Mouse (Mus musculus) lung, embryonic 16.5 days (tissue): ENCODE data around the gene Bnc1. TPM values are rescaled to one million over a fixed set of nuclear protein-coding genes. Genes with fewer than 3 reads are reported as not detected.
A peak's percentile ranks its signal among the peaks of the same experiment; 100 is the strongest.

Experiments
- ATAC-seq: fragments of 200-750 bp; cut with Nextera tagmentation; 2 replicates; pipeline ENCODE4 v1.8.0; 2017; ENCODE audit warnings: low read depth, mild to moderate bottlenecking, moderate library complexity
- H3K27ac ChIP-seq: fragments of 300-500 bp; sonication (generic); 2 replicates; pipeline ENCODE4 v1.5.1; 2014; ENCODE audit warnings: mild to moderate bottlenecking, control low read depth, low read length
- H3K27me3 ChIP-seq: fragments of 300-500 bp; sonication (generic); 2 replicates; pipeline ENCODE4 v1.6.1; 2014; ENCODE audit warnings: low read depth, low read length, mixed read lengths; ENCODE audit not compliant: control insufficient read depth, insufficient read depth
- H3K36me3 ChIP-seq: fragments of 300-500 bp; sonication (generic); 2 replicates; pipeline ENCODE4 v1.6.1; 2014; ENCODE audit warnings: low read length; ENCODE audit not compliant: control insufficient read depth, insufficient read depth
- H3K4me1 ChIP-seq: fragments of 300-500 bp; sonication (generic); replicated peaks from 2 replicates; pipeline ENCODE4 v1.6.1; 2014; ENCODE audit warnings: low read length, mixed read lengths; ENCODE audit not compliant: control insufficient read depth, insufficient read depth
- H3K4me2 ChIP-seq: fragments of 300-500 bp; sonication (generic); 2 replicates; pipeline ENCODE4 v1.6.1; 2014; ENCODE audit warnings: low read depth, low read length, control low read depth
- H3K4me3 ChIP-seq: fragments of 300-500 bp; sonication (generic); 2 replicates; pipeline ENCODE4 v1.5.1; 2014; ENCODE audit warnings: mild to moderate bottlenecking, low read length, control low read depth
- H3K9ac ChIP-seq: fragments of 300-500 bp; sonication (generic); 2 replicates; pipeline ENCODE4 v1.6.1; 2014; ENCODE audit warnings: low read length, control low read depth
- H3K9me3 ChIP-seq: fragments of 300-500 bp; sonication (generic); 2 replicates; pipeline ENCODE4 v1.6.1; 2016; ENCODE audit warnings: low read length; ENCODE audit not compliant: control insufficient read depth
- WGBS: fragments of 180-500 bp; shearing (Covaris S2); extraction: QIAGEN DNeasy Blood & Tissue Kit; methylation state at CpG from one replicate; pipeline ENCODE4 v1.1.7; 2014; 5-methylcytosine and 5-hydroxymethylcytosine counted together
- polyA plus RNA-seq: library from polyadenylated mRNA; unstranded; fragments of >200 nt; fragmentation: Nextera tagmentation; extraction: Ambion mirVana; gene quantifications from 2 replicates; pipeline ENCODE4 v1.2.1, GENCODE M21; 2015

Bnc1 gene
- polyA plus RNA-seq, 1 experiment from 2014 or later, result 1.1 TPM

- Histone ChIP-seq H3K27me3 (no peaks in the 10 kb centered on the region), H3K27ac (no peak overlapping the region), H3K9me3 (no peaks in the 10 kb centered on the region), H3K4me2 (no peak overlapping the region), H3K36me3 (no peaks in the 10 kb centered on the region), H3K4me3 (no peak overlapping the region), H3K9ac (no peak overlapping the region), H3K4me1 (no peaks in the 10 kb centered on the region)
- ATAC-seq, result no peak
Measured at GRCm38 (mm10) chr7:81954208-81954846, 37.8 kb downstream of the Bnc1 start.

DNA sequence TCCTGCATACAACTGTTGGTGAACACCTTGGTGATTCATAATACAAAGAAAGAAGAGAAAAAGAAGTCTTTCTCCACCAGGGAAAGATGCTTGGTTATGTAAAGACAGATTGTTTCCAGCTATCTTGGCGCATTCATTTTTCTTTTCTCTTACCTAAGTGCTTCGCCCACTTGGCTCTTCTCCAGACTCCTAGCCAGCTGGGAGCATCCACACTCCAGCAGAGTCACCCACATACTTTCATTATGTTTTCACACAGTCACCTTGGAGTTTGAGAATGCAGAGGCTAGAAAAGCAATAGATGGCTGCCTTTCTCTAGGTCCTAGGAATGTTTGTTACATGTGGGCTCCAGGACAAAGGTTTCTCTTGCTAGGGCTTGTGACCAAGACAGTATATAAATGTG lies 41.6 kb downstream of the Bnc1 start:
- Histone ChIP-seq H3K4me3 (no peak overlapping the region), H3K9me3 (no peaks in the 10 kb centered on the region), H3K4me2 (no peak overlapping the region), H3K36me3 (no peaks in the 10 kb centered on the region), H3K4me1 (no peaks in the 10 kb centered on the region), H3K27ac (no peak overlapping the region), H3K27me3 (no peaks in the 10 kb centered on the region), H3K9ac (no peak overlapping the region)
- ATAC-seq, result no peak
- WGBS, result 69% methylated on average over 2 of the region's 2 CpGs

- Histone ChIP-seq H3K27me3 (no peaks in the 10 kb centered on the region), H3K4me3 (no peak overlapping the region), H3K27ac (no peak overlapping the region), H3K9ac (no peak overlapping the region), H3K9me3 (no peaks in the 10 kb centered on the region), H3K36me3 (no peaks in the 10 kb centered on the region), H3K4me2 (no peak overlapping the region), H3K4me1 (no peaks in the 10 kb centered on the region)
- WGBS, result 27% methylated on average over 4 of the region's 4 CpGs
- no peak for ATAC-seq
Measured at GRCm38 (mm10) chr7:81945398-81945797, 46.7 kb downstream of the Bnc1 start.

DNA sequence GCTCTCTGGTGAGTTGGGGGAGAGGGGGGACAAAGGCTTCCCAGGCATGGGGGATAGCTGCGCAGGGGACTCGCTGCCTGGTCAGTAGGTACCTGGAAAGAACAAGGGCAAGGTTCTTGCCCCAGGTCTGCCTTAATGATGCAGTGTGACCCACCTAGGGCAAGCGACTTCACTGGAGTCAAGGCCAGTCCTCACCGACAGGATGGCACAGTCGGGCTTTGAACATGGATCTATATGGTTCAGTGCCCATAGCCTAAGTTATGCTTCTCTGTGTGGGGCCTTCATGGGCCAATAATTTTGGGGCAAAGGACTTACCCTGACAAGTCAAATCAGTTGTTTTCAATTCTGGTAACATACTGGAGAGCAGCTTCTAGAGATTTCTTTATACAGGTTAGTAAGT lies 57.3 kb downstream of the Bnc1 start:
- peak overlapping the region; percentile 80 for H3K9ac ChIP-seq
- peak overlapping the region; percentile 77 for H3K4me3 ChIP-seq
- no peaks in the 10 kb centered on the region for H3K9me3 ChIP-seq
- ATAC-seq, result no peak
- H3K4me1 ChIP-seq, result no peaks in the 10 kb centered on the region; the same call in 1 of the 2 replicates
- no peak overlapping the region for H3K27ac ChIP-seq
- H3K36me3 ChIP-seq, result no peaks in the 10 kb centered on the region
- 12% methylated on average over 5 of the region's 5 CpGs for WGBS
- H3K4me2 ChIP-seq, result peak overlapping the region; percentile 87
- H3K27me3 ChIP-seq, result peaks cover 32% of the 10 kb centered on the region

- H3K4me3 ChIP-seq, result peak within 1 kb of the TSS; percentile 77
- WGBS, result under 1% methylated on average over 37 of the region's 63 CpGs
- no peaks in the 10 kb centered on the region for H3K9me3 ChIP-seq
- H3K27me3 ChIP-seq, result peaks cover 32% of the 10 kb centered on the region
- H3K9ac ChIP-seq, result peak within 1 kb of the TSS; percentile 80
- H3K4me2 ChIP-seq, result peak within 1 kb of the TSS; percentile 87
- peak within 1 kb of the TSS; percentile 50 for H3K27ac ChIP-seq
- ATAC-seq, result peak; percentile 89
- H3K4me1 ChIP-seq, result no peaks in the 10 kb centered on the region; the same call in 1 of the 2 replicates
- H3K36me3 ChIP-seq, result no peaks in the 10 kb centered on the region
Measured at GRCm38 (mm10) chr7:81934267-81934745, 57.8 kb downstream of the Bnc1 start, which contains the start of gene Hdgfl3. Gene Hdgfl3 (minus strand): TSS chr7:81934473.

GRCm38 (mm10) chr7:81933601-81934266 lies 58.4 kb downstream of the Bnc1 start:
- peaks cover 32% of the 10 kb centered on the region for H3K27me3 ChIP-seq
- H3K9me3 ChIP-seq, result no peaks in the 10 kb centered on the region
- no peaks in the 10 kb centered on the region; the same call in 1 of the 2 replicates for H3K4me1 ChIP-seq
- H3K4me3 ChIP-seq, result peak overlapping the region; percentile 77
- peak overlapping the region; percentile 50 for H3K27ac ChIP-seq
- peak overlapping the region; percentile 80 for H3K9ac ChIP-seq
- ATAC-seq, result peak; percentile 83
- H3K4me2 ChIP-seq, result peak overlapping the region; percentile 87
- no peaks in the 10 kb centered on the region for H3K36me3 ChIP-seq
- under 1% methylated on average over 91 of the region's 103 CpGs for WGBS

DNA sequence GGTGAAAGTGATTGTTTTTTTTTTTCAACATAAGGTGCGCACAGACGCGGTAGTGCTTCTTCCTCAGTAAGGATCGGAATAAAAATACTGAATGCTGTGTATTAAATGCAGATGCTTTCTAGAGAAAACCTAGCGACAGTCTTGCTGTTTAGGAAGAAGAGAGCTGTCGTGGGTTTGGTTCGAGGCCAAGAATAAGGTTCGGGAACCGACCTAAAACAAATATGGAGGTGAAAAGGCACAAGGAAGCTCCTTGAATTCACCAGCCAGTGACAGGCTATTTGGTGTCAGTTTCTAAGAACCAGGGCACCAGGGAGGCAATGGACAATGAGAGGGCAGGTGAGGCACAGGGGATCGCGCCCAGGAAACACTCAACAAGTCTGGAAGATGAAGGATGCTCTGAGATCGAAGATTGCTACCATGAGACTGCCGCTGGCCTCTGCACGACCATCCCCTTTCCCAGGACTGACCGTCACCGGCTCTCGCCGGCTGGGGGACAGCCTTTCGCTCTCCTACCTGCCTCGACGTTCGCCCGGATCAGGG lies 59.0 kb downstream of the Bnc1 start:
- Histone ChIP-seq H3K9ac (peak overlapping the region; percentile 80), H3K4me2 (peak overlapping the region; percentile 87), H3K27ac (no peak overlapping the region), H3K4me3 (peak overlapping the region; percentile 77), H3K36me3 (no peaks in the 10 kb centered on the region), H3K9me3 (no peaks in the 10 kb centered on the region), H3K4me1 (no peaks in the 10 kb centered on the region; the same call in 1 of the 2 replicates), H3K27me3 (peaks cover 32% of the 10 kb centered on the region)
- no peak for ATAC-seq
- 4% methylated on average over 23 of the region's 23 CpGs for WGBS

DNA sequence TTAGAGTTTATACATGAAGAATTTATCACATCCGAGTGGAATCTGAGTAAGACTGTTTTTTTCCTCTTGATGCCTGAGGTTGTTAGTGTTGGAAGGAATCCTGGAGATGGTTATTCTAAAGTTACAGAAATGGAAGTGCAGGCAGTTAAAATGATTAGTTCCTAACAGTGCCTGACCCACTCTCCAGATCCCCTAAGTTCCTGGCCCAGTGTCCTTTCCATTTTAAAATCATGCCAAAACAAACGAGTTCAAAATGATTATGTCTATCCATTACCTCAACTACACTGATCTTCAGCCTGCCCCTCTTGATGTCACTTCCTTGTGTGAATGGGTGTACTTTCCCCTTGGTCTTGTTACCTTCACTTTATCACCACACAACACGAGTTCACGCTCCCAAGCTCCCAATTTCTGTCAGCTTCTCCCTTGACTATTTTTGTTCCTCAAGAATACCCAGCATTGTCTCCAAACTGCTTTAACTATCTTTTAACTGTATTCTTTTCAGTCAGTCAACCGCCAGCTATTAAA lies 59.5 kb downstream of the Bnc1 start:
- ATAC-seq, result no peak

DNA sequence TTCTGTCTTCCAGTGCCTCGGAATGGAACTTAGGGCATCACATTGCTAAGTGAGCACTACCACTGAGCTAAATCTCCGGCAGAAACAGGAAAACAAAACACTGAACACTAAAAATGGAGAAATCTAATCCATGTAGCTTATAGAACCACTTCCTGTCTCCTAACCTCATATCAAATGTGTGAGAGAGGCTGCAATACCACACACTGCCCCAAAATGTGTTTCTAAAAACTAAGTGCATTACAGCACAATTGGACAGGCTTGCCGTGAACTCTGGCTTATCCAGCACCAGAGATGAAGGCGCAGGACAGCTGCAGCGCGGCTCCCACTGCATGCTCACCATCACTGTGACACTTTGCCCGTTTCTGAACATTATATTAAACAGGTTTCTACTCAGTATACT lies 63.1 kb downstream of the Bnc1 start:
- Histone ChIP-seq H3K9me3 (no peaks in the 10 kb centered on the region), H3K27ac (no peak overlapping the region), H3K9ac (no peak overlapping the region), H3K4me1 (no peaks in the 10 kb centered on the region; the same call in 1 of the 2 replicates), H3K4me3 (no peak overlapping the region), H3K27me3 (peaks cover 11% of the 10 kb centered on the region; the same call in 1 of the 2 replicates), H3K4me2 (no peak overlapping the region), H3K36me3 (no peaks in the 10 kb centered on the region)
- WGBS, result 74% methylated on average over 7 of the region's 7 CpGs
- no peak for ATAC-seq

More for the DNA sequence above, 59.5 kb downstream of the Bnc1 start:
- Histone ChIP-seq H3K9ac (no peak overlapping the region), H3K4me2 (peak overlapping the region; percentile 87), H3K27me3 (peaks cover 32% of the 10 kb centered on the region), H3K27ac (no peak overlapping the region), H3K4me3 (peak overlapping the region; percentile 77), H3K36me3 (no peaks in the 10 kb centered on the region), H3K4me1 (no peaks in the 10 kb centered on the region; the same call in 1 of the 2 replicates), H3K9me3 (no peaks in the 10 kb centered on the region)
- 29% methylated on average over 5 of the region's 5 CpGs for WGBS
